Mouse (Mus musculus) CH12.LX (cell line): Measurements from ENCODE around the gene Gm49321.

ENCODE experiments used
- CTCF ChIP-seq, 2 experiments: IDR thresholded peaks in 1 of 2; conservative IDR thresholded peaks in 1 of 2; 2 replicates each; pipeline ENCODE4 v1.5.1; 2011 to 2012; ENCODE audit warnings: low read depth in 2 of 2, low read length in 2 of 2, improper control_type of control experiment in 1 of 2, inconsistent platforms in 1 of 2, mild to moderate bottlenecking in 1 of 2, moderate library complexity in 1 of 2
- MAX ChIP-seq: IDR thresholded peaks from 2 replicates; pipeline ENCODE4 v1.6.1; 2011; ENCODE audit warnings: low read length, improper control_type of control experiment

- TF ChIP-seq CTCF (conservative IDR thresholded peaks at IDR 0.05 in 1 of 2, IDR thresholded peaks at IDR 0.05 in 1 of 2; ENCODE audit: low read depth in 2 of 2, low read length in 2 of 2): no peak
- no peak for TF ChIP-seq MAX
Measured at GRCm38 (mm10) chr12:73997297-73998127, 60.1 kb downstream of the Gm49321 start, which contains the start of gene Syt16.
